Mouse (Mus musculus): Measurements from ENCODE around the gene Csk. TPM values are rescaled to one million over a fixed set of nuclear protein-coding genes. Genes with fewer than 3 reads are reported as not detected.
A peak's percentile ranks its signal among the peaks of the same experiment; 100 is the strongest.

Gene Csk
- polyA plus RNA-seq, 1 experiment from 2014 or later = 28.6 TPM

- H3K4me2 ChIP-seq = peak overlapping the region; percentile 98
- peak overlapping the region; percentile 94 for H3K4me3 ChIP-seq (replicated peaks)
- ATAC-seq (ENCODE audit: low FRiP score) = no peak
- no peak overlapping the region for H3K27ac ChIP-seq
- no peaks in the 10 kb centered on the region for H3K9me3 ChIP-seq
- peaks cover 4% of the 10 kb centered on the region; the same call in 1 of the 2 replicates for H3K36me3 ChIP-seq (replicated peaks)
- H3K9ac ChIP-seq = peak overlapping the region; percentile 99
- WGBS = 77% methylated on average over 9 of the region's 9 CpGs
- peaks cover 64% of the 10 kb centered on the region for H3K4me1 ChIP-seq
- H3K27me3 ChIP-seq = no peaks in the 10 kb centered on the region
These were observed 10.1 kb downstream of the Csk start for GRCm38 (mm10) chr9:57643169-57643855.

- 93% methylated on average over 13 of the region's 13 CpGs for WGBS
- H3K9ac ChIP-seq = no peak overlapping the region
- H3K9me3 ChIP-seq = no peaks in the 10 kb centered on the region
- H3K36me3 ChIP-seq (replicated peaks) = peaks cover 4% of the 10 kb centered on the region; the same call in 1 of the 2 replicates
- no peak overlapping the region for H3K4me2 ChIP-seq
- H3K4me3 ChIP-seq (replicated peaks) = no peak overlapping the region
- no peak for ATAC-seq (ENCODE audit: low FRiP score)
- H3K27me3 ChIP-seq = no peaks in the 10 kb centered on the region
- H3K4me1 ChIP-seq = peaks cover 76% of the 10 kb centered on the region
- no peak overlapping the region for H3K27ac ChIP-seq
These were observed 11.5 kb downstream of the Csk start for GRCm38 (mm10) chr9:57641775-57642550.

GRCm38 (mm10) chr9:57641022-57641421, 12.4 kb downstream of the Csk start:
- no peak overlapping the region for H3K27ac ChIP-seq
- no peak for ATAC-seq (ENCODE audit: low FRiP score)
- no peaks in the 10 kb centered on the region for H3K9me3 ChIP-seq
- H3K4me1 ChIP-seq = peaks cover 76% of the 10 kb centered on the region
- H3K4me3 ChIP-seq (replicated peaks) = 0 out of 2 replicates have a peak overlapping the region, but pooled peaks have one; percentile 7
- H3K27me3 ChIP-seq = no peaks in the 10 kb centered on the region
- H3K9ac ChIP-seq = no peak overlapping the region
- H3K36me3 ChIP-seq (replicated peaks) = peaks cover 4% of the 10 kb centered on the region; the same call in 1 of the 2 replicates
- 77% methylated on average over 1 of the region's 1 CpGs for WGBS
- H3K4me2 ChIP-seq = 0 out of 2 replicates have a peak overlapping the region, but pooled peaks have one; percentile 25

GRCm38 (mm10) chr9:57640384-57640783, 13.0 kb downstream of the Csk start:
- H3K27me3 ChIP-seq = no peaks in the 10 kb centered on the region
- ATAC-seq (ENCODE audit: low FRiP score) = no peak
- peaks cover 4% of the 10 kb centered on the region; the same call in 1 of the 2 replicates for H3K36me3 ChIP-seq (replicated peaks)
- peak overlapping the region; percentile 25 for H3K4me2 ChIP-seq
- H3K4me1 ChIP-seq = peaks cover 74% of the 10 kb centered on the region
- WGBS = 32% methylated on average over 15 of the region's 15 CpGs
- peak overlapping the region; percentile 50 for H3K27ac ChIP-seq
- peak overlapping the region; percentile 38; the same call in 1 of the 2 replicates for H3K9ac ChIP-seq
- H3K4me3 ChIP-seq (replicated peaks) = peak overlapping the region; percentile 7; the same call in 1 of the 2 replicates
- H3K9me3 ChIP-seq = no peaks in the 10 kb centered on the region

- whole genome bisulfite sequencing = 73% methylated on average over 5 of the region's 5 CpGs
- peaks cover 4% of the 10 kb centered on the region; the same call in 1 of the 2 replicates for H3K36me3 ChIP-seq (replicated peaks)
These were observed 13.6 kb downstream of the Csk start for GRCm38 (mm10) chr9:57639661-57640328.

GRCm38 (mm10) chr9:57638651-57639459, 14.6 kb downstream of the Csk start:
- peaks cover 76% of the 10 kb centered on the region for H3K4me1 ChIP-seq
- H3K27me3 ChIP-seq = no peaks in the 10 kb centered on the region
- H3K27ac ChIP-seq = peak overlapping the region; percentile 63
- no peak for ATAC-seq (ENCODE audit: low FRiP score)
- 0 out of 2 replicates have a peak overlapping the region, but pooled peaks have one; percentile 6 for H3K4me2 ChIP-seq
- no peak overlapping the region for H3K4me3 ChIP-seq (replicated peaks)
- peaks cover 7% of the 10 kb centered on the region; the same call in 1 of the 2 replicates for H3K36me3 ChIP-seq (replicated peaks)
- no peaks in the 10 kb centered on the region for H3K9me3 ChIP-seq
- 60% methylated on average over 8 of the region's 8 CpGs for WGBS
- H3K9ac ChIP-seq = 0 out of 2 replicates have a peak overlapping the region, but pooled peaks have one; percentile 22

More at GRCm38 (mm10) chr9:57639661-57640328, 13.6 kb downstream of the Csk start:
- H3K9me3 ChIP-seq = no peaks in the 10 kb centered on the region
- H3K4me3 ChIP-seq (replicated peaks) = peak overlapping the region; percentile 7; the same call in 1 of the 2 replicates
- H3K4me2 ChIP-seq = peak overlapping the region; percentile 25
- ATAC-seq (ENCODE audit: low FRiP score) = no peak
- H3K27me3 ChIP-seq = no peaks in the 10 kb centered on the region
- H3K4me1 ChIP-seq = peaks cover 74% of the 10 kb centered on the region
- H3K9ac ChIP-seq = 0 out of 2 replicates have a peak overlapping the region, but pooled peaks have one; percentile 22
- H3K27ac ChIP-seq = peak overlapping the region; percentile 63; the same call in 1 of the 2 replicates

- Histone ChIP-seq H3K27me3 (no peaks in the 10 kb centered on the region), H3K4me2 (no peak overlapping the region), H3K4me1 (peaks cover 70% of the 10 kb centered on the region), H3K27ac (0 out of 2 replicates have a peak overlapping the region, but pooled peaks have one; percentile 22), H3K4me3 (replicated peaks) (no peak overlapping the region), H3K9ac (no peak overlapping the region), H3K9me3 (no peaks in the 10 kb centered on the region), H3K36me3 (replicated peaks) (peaks cover 7% of the 10 kb centered on the region; the same call in 1 of the 2 replicates)
- 61% methylated on average over 6 of the region's 6 CpGs for WGBS
- no peak for ATAC-seq (ENCODE audit: low FRiP score)
These were observed 15.6 kb downstream of the Csk start for GRCm38 (mm10) chr9:57637741-57638322.

- 76% methylated on average over 3 of the region's 3 CpGs for WGBS
- Histone ChIP-seq H3K9ac (no peak overlapping the region), H3K27ac (peak overlapping the region; percentile 22; the same call in 1 of the 2 replicates), H3K9me3 (no peaks in the 10 kb centered on the region), H3K27me3 (no peaks in the 10 kb centered on the region), H3K4me1 (peaks cover 65% of the 10 kb centered on the region), H3K36me3 (replicated peaks) (peaks cover 7% of the 10 kb centered on the region; the same call in 1 of the 2 replicates), H3K4me3 (replicated peaks) (no peak overlapping the region), H3K4me2 (no peak overlapping the region)
- no peak for ATAC-seq (ENCODE audit: low FRiP score)
These were observed 16.2 kb downstream of the Csk start for GRCm38 (mm10) chr9:57637272-57637671.

GRCm38 (mm10) chr9:57633481-57634024, 19.9 kb downstream of the Csk start:
- 32% methylated on average over 4 of the region's 4 CpGs for WGBS
- H3K4me1 ChIP-seq = peaks cover 28% of the 10 kb centered on the region
- H3K27me3 ChIP-seq = no peaks in the 10 kb centered on the region
- no peak overlapping the region for H3K4me2 ChIP-seq
- H3K27ac ChIP-seq = no peak overlapping the region
- no peaks in the 10 kb centered on the region for H3K9me3 ChIP-seq
- ATAC-seq (ENCODE audit: low FRiP score) = no peak
- H3K9ac ChIP-seq = no peak overlapping the region
- H3K4me3 ChIP-seq (replicated peaks) = no peak overlapping the region
- peaks cover 34% of the 10 kb centered on the region for H3K36me3 ChIP-seq (replicated peaks)

GRCm38 (mm10) chr9:57629118-57629874, 24.1 kb downstream of the Csk start:
- peaks cover 12% of the 10 kb centered on the region; the same call in 1 of the 2 replicates for H3K4me1 ChIP-seq
- H3K9me3 ChIP-seq = no peaks in the 10 kb centered on the region
- WGBS = 73% methylated on average over 14 of the region's 14 CpGs
- no peaks in the 10 kb centered on the region for H3K27me3 ChIP-seq
- ATAC-seq (ENCODE audit: low FRiP score) = peak; percentile 49
- no peak overlapping the region for H3K4me3 ChIP-seq (replicated peaks)
- no peak overlapping the region for H3K9ac ChIP-seq
- H3K36me3 ChIP-seq (replicated peaks) = peaks cover 74% of the 10 kb centered on the region
- H3K27ac ChIP-seq = no peak overlapping the region
- no peak overlapping the region for H3K4me2 ChIP-seq
